Mouse (Mus musculus) kidney, embryonic 16.5 days (tissue): Measurements from ENCODE around the gene Chic2. TPM values are rescaled to one million over a fixed set of nuclear protein-coding genes. Genes with fewer than 3 reads are reported as not detected.

Experiments used
- ATAC-seq: fragments of 200-750 bp; cut with Nextera tagmentation; 2 replicates; pipeline ENCODE4 v1.8.0; 2017; ENCODE audit warnings: moderate TSS enrichment; ENCODE audit not compliant: low FRiP score, low TSS enrichment
- H3K27ac ChIP-seq: fragments of 300-500 bp; sonication (generic); 2 replicates; pipeline ENCODE4 v1.5.1; 2014; ENCODE audit warnings: low read length
- H3K27me3 ChIP-seq: fragments of 300-500 bp; sonication (generic); 2 replicates; pipeline ENCODE4 v1.6.1; 2014; ENCODE audit warnings: low read length, control low read depth, mixed read lengths; ENCODE audit not compliant: insufficient read depth
- H3K36me3 ChIP-seq: fragments of 300-500 bp; sonication (generic); 2 replicates; pipeline ENCODE4 v1.6.1; 2014; ENCODE audit warnings: low read length, control low read depth, mixed read lengths; ENCODE audit not compliant: insufficient read depth
- H3K4me1 ChIP-seq: fragments of 300-500 bp; sonication (generic); 2 replicates; pipeline ENCODE4 v1.6.1; 2014; ENCODE audit warnings: low read length, control low read depth, mixed read lengths; ENCODE audit not compliant: insufficient read depth
- H3K4me2 ChIP-seq: fragments of 300-500 bp; sonication (generic); replicated peaks from 2 replicates; pipeline ENCODE4 v1.6.1; 2014; ENCODE audit warnings: low read depth, low read length
- H3K4me3 ChIP-seq: fragments of 300-500 bp; sonication (generic); 2 replicates; pipeline ENCODE4 v1.5.1; 2014; ENCODE audit warnings: mild to moderate bottlenecking, low read length
- H3K9ac ChIP-seq: fragments of 300-500 bp; sonication (generic); replicated peaks from 2 replicates; pipeline ENCODE4 v1.6.1; 2014; ENCODE audit warnings: low read length
- H3K9me3 ChIP-seq: fragments of 300-500 bp; sonication (generic); 2 replicates; pipeline ENCODE4 v1.6.1; 2016; ENCODE audit warnings: low read length, control low read depth
- WGBS: fragments of 180-500 bp; shearing (Covaris S2); extraction: QIAGEN DNeasy Blood & Tissue Kit; methylation state at CpG from one replicate; pipeline ENCODE4 v1.1.7; 2014; 5-methylcytosine and 5-hydroxymethylcytosine counted together
- polyA plus RNA-seq: library from polyadenylated mRNA; unstranded; fragments of >200 nt; fragmentation: Nextera tagmentation; extraction: Ambion mirVana; gene quantifications from 2 replicates; pipeline ENCODE4 v1.2.1, GENCODE M21; 2015

Chic2 gene
- polyA plus RNA-seq, 1 experiment from 2014 or later, result 20.9 TPM

GRCm38 (mm10) chr5:75070656-75071375 is 26.2 kb upstream of the Chic2 start:
- H3K9ac ChIP-seq, result no peak overlapping the region
- H3K27me3 ChIP-seq, result peaks cover 83% of the 10 kb centered on the region
- no peak overlapping the region for H3K27ac ChIP-seq
- no peaks in the 10 kb centered on the region for H3K9me3 ChIP-seq
- 2% methylated on average over 23 of the region's 23 CpGs for WGBS
- no peaks in the 10 kb centered on the region for H3K36me3 ChIP-seq
- peaks cover 14% of the 10 kb centered on the region for H3K4me1 ChIP-seq
- H3K4me2 ChIP-seq, result no peak overlapping the region
- H3K4me3 ChIP-seq, result no peak overlapping the region
- ATAC-seq, result no peak

GRCm38 (mm10) chr5:75070132-75070531 is 25.6 kb upstream of the Chic2 start:
- WGBS, result 3% methylated on average over 11 of the region's 13 CpGs
- no peak for ATAC-seq
- no peak overlapping the region for H3K9ac ChIP-seq
- H3K4me2 ChIP-seq, result no peak overlapping the region
- no peak overlapping the region for H3K4me3 ChIP-seq
- H3K27ac ChIP-seq, result no peak overlapping the region
- peaks cover 8% of the 10 kb centered on the region; the same call in 1 of the 2 replicates for H3K4me1 ChIP-seq
- H3K9me3 ChIP-seq, result no peaks in the 10 kb centered on the region
- peaks cover 78% of the 10 kb centered on the region for H3K27me3 ChIP-seq
- no peaks in the 10 kb centered on the region for H3K36me3 ChIP-seq

- Histone ChIP-seq H3K36me3 (no peaks in the 10 kb centered on the region), H3K9ac (peak overlapping the region; percentile 27; the same call in 1 of the 2 replicates), H3K4me1 (peaks cover 8% of the 10 kb centered on the region; the same call in 1 of the 2 replicates), H3K27me3 (peaks cover 52% of the 10 kb centered on the region), H3K4me2 (peak overlapping the region; percentile 72), H3K4me3 (peak overlapping the region; percentile 43), H3K27ac (no peak overlapping the region), H3K9me3 (no peaks in the 10 kb centered on the region)
- ATAC-seq, result peak; percentile 81
- under 1% methylated on average over 30 of the region's 30 CpGs for WGBS
These were observed 22.7 kb upstream of the Chic2 start for GRCm38 (mm10) chr5:75067125-75067756.

- Histone ChIP-seq H3K4me1 (peaks cover 8% of the 10 kb centered on the region; the same call in 1 of the 2 replicates), H3K27ac (no peak overlapping the region), H3K4me2 (peak overlapping the region; percentile 72), H3K9ac (peak overlapping the region; percentile 27; the same call in 1 of the 2 replicates), H3K4me3 (peak overlapping the region; percentile 43), H3K27me3 (peaks cover 47% of the 10 kb centered on the region), H3K9me3 (no peaks in the 10 kb centered on the region), H3K36me3 (no peaks in the 10 kb centered on the region)
- WGBS, result 2% methylated on average over 8 of the region's 10 CpGs
- peak; percentile 41; the same call in 1 of the 2 replicates for ATAC-seq
These were observed 22.1 kb upstream of the Chic2 start for GRCm38 (mm10) chr5:75066715-75067114.

GRCm38 (mm10) chr5:75063177-75063576 is 18.6 kb upstream of the Chic2 start:
- 67% methylated on average over 4 of the region's 4 CpGs for WGBS
- no peaks in the 10 kb centered on the region for H3K9me3 ChIP-seq
- no peak for ATAC-seq

GRCm38 (mm10) chr5:75051109-75051508 is 6.5 kb upstream of the Chic2 start:
- WGBS, result 78% methylated on average over 4 of the region's 4 CpGs
- Histone ChIP-seq H3K36me3 (no peaks in the 10 kb centered on the region), H3K4me2 (no peak overlapping the region), H3K9ac (no peak overlapping the region), H3K27me3 (no peaks in the 10 kb centered on the region), H3K4me1 (peaks cover 7% of the 10 kb centered on the region; the same call in 1 of the 2 replicates), H3K4me3 (no peak overlapping the region), H3K9me3 (no peaks in the 10 kb centered on the region), H3K27ac (no peak overlapping the region)
- no peak for ATAC-seq

More at GRCm38 (mm10) chr5:75063177-75063576, 18.6 kb upstream of the Chic2 start:
- Histone ChIP-seq H3K27me3 (peaks cover 15% of the 10 kb centered on the region), H3K4me2 (no peak overlapping the region), H3K4me1 (no peaks in the 10 kb centered on the region; the same call in 1 of the 2 replicates), H3K27ac (no peak overlapping the region), H3K4me3 (no peak overlapping the region), H3K9ac (no peak overlapping the region), H3K36me3 (no peaks in the 10 kb centered on the region)

GRCm38 (mm10) chr5:75046681-75047321 is 2.2 kb upstream of the Chic2 start:
- Histone ChIP-seq H3K9ac (no peak overlapping the region), H3K4me2 (peak overlapping the region; percentile 19), H3K36me3 (no peaks in the 10 kb centered on the region), H3K27ac (no peak overlapping the region), H3K27me3 (no peaks in the 10 kb centered on the region), H3K4me1 (peaks cover 31% of the 10 kb centered on the region), H3K4me3 (0 out of 2 replicates have a peak overlapping the region, but pooled peaks have one; percentile 7), H3K9me3 (no peaks in the 10 kb centered on the region)
- no peak for ATAC-seq
- WGBS, result 30% methylated on average over 15 of the region's 15 CpGs

- Histone ChIP-seq H3K36me3 (0 out of 2 replicates have a peak, but pooled peaks cover 3% of the 10 kb centered on the region), H3K9me3 (0 out of 2 replicates have a peak, but pooled peaks cover 2% of the 10 kb centered on the region), H3K9ac (no peak overlapping the region), H3K4me3 (no peak overlapping the region), H3K4me2 (no peak overlapping the region), H3K4me1 (peaks cover 31% of the 10 kb centered on the region), H3K27me3 (no peaks in the 10 kb centered on the region), H3K27ac (no peak overlapping the region)
- 54% methylated on average over 7 of the region's 7 CpGs for WGBS
- no peak for ATAC-seq
These were observed 797 bp upstream of the Chic2 start for GRCm38 (mm10) chr5:75045371-75045770.

GRCm38 (mm10) chr5:75043621-75044301 is 813 bp downstream of the Chic2 start:
- peak overlapping the region; percentile 97 for H3K9ac ChIP-seq
- under 1% methylated on average over 32 of the region's 36 CpGs for WGBS
- peak overlapping the region; percentile 90 for H3K27ac ChIP-seq
- H3K4me3 ChIP-seq, result peak overlapping the region; percentile 93
- peak overlapping the region; percentile 78 for H3K4me2 ChIP-seq
- 0 out of 2 replicates have a peak, but pooled peaks cover 3% of the 10 kb centered on the region for H3K36me3 ChIP-seq
- H3K4me1 ChIP-seq, result peaks cover 31% of the 10 kb centered on the region
- no peaks in the 10 kb centered on the region for H3K27me3 ChIP-seq
- peak; percentile 79 for ATAC-seq
- H3K9me3 ChIP-seq, result 0 out of 2 replicates have a peak, but pooled peaks cover 2% of the 10 kb centered on the region
